Mouse (Mus musculus): ENCODE data around the gene Akr1b3.
"Not testable (repeated sequence)": the region's sequence is repeated elsewhere in the genome, so short reads cannot be mapped to it uniquely, and the experiment has no call there.

Akr1b3 gene

DNA sequence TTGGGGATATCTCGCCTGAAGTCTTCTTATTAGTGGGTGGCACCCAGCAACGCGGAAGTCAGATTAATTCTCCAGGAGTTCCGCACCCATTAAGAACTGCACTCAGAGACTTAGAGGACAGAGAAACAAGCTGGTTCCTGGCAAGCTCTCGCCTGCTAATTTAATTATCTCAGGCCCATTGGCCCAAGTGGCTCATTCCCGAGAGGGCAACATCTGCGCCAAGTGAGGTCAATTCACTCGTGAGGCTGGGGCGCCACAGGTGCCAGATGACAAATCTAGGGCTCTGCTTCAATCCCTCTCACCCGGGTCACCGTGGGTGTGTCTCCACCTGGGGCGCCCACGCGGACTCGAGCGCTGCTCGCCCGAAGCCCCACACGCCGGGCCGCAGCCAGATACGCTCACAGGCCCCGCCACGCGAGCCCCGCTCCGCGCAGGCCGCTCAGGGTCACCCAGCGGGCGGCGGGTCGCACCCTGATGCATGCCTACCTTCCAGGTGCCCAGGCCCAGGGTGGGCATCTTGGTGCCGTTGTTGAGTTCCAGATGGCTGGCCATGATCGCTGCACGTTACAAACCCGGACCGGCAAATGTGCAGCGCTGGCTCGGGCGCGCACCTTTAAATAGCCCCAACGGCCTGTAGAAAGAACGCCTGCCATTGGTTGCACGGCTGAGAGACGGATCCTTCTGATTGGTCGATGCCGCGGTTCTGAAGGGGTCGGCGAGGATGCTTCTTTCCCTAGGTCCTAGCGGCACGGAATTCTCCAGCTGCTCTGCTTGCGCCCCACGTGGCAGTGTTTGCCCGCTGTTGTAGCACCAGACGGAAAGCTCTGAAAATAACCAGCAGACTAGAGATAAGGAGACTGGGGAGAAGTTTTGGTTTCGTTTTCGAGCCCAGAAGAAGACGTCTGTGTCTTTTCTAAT, at the start of gene Akr1b3:
Akr1b3 (minus strand) TSS at position 625 of the 918 bp plus-strand sequence.
- DNase-seq (ENCODE audit: low spot score in 2 of 2), result peak; percentile 86

DNA sequence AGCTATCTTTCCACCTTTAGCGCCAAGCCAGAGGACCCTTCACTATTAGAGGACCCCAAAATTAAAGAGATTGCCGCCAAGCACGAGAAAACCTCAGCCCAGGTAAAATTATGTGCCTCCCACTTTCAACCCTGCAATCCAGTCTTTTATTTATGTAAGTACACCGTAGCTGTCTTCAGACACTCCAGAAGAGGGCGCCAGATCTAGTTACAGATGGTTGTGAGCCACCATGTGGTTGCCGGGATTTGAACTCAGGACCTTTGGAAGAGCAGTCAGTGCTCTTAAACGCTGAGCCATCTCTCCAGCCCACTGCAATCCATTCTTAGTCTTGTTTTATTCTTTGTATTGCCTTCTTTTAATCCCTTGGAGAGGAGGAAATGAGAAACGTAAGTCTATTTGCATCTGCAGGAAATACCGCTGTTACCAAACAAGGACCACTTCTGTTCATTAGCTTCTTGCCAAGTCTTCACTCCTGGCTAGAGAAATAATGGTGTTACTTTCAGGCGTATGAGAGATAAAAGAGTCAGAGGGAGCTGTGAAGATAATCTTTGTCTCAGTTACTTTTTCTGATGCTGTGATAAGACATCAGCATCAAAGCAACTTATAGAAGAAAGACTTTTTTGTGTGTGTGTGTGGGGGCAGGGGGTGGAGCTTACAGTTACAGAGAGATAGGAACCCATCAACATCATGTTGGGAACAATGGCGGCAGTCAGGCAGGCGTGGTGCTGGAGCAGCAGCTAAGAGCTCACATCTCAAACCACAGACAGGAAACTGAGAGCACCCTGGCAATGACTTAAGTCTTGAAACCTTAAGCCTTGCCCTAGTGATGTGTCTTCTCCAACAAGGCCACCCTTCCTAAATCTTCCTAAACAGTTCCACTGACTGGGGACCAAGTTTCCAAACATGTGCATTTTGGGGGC, 47.2 kb upstream of the Akr1b3 start:
- no peak for DNase-seq (ENCODE audit: low spot score in 2 of 2)

GRCm38 (mm10) chr6:34355841-34356240, 38.6 kb upstream of the Akr1b3 start:
- no peak for DNase-seq (ENCODE audit: low spot score in 2 of 2)

- no peak for DNase-seq (ENCODE audit: low spot score in 2 of 2)
Measured at GRCm38 (mm10) chr6:34355349-34355747, 38.1 kb upstream of the Akr1b3 start.

GRCm38 (mm10) chr6:34354354-34355348, 37.4 kb upstream of the Akr1b3 start:
- no peak for DNase-seq (ENCODE audit: low spot score in 2 of 2)

GRCm38 (mm10) chr6:34353658-34354353, 36.5 kb upstream of the Akr1b3 start, which contains the start of gene Akr1b8:
Gene Akr1b8 (plus strand): TSS chr6:34354119.
- DNase-seq (ENCODE audit: low spot score in 2 of 2), result no peak

DNA sequence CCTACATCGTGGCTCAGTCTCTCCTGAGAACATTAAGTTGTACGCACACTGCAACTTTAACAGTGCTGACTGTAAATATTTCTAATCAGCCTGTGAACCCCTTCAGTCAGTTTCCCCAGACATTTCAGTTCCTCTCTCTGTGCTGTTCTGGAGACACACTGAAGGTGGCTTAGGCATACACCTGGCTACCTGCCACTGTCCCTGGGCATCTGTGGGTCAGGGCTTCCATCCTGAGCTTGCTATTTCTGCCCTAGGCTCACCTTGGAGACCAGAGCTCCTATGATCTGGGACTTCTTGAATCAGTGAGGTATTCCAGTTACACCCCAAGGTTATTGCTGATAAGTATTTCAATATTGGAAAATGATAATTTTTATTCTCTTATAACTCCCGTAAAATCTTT, 35.1 kb upstream of the Akr1b3 start:
- no peak for DNase-seq (ENCODE audit: low spot score in 2 of 2)

DNA sequence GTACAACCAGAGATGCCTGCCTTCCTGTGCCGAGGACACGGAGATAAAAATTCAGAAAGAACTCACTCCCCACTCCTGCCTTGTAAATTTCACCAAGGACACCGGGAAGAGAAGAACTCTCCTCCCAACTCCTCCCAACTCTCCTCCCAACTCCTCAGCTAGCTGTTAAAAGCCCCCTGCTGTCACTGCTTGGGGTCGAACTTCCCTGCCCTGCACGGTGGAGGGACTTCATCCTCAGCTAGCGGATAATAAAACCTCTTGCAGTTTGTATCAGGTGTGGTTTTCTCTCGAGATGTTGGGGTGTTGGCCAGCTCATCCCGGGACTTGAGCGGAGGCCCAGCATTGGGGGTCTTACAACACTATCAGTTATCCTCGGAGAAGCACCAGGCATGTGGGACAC, 34.2 kb upstream of the Akr1b3 start:
- not testable (repeated sequence) for DNase-seq (ENCODE audit: low spot score in 2 of 2)

GRCm38 (mm10) chr6:34350037-34350699, 32.9 kb upstream of the Akr1b3 start:
- no peak for DNase-seq (ENCODE audit: low spot score in 2 of 2)

- DNase-seq (ENCODE audit: low spot score in 2 of 2), result peak; percentile 21 to 32
Measured at GRCm38 (mm10) chr6:34346096-34346898, 29.0 kb upstream of the Akr1b3 start.

- DNase-seq (ENCODE audit: low spot score in 2 of 2), result no peak
Measured at GRCm38 (mm10) chr6:34344935-34345334, 27.7 kb upstream of the Akr1b3 start.

DNA sequence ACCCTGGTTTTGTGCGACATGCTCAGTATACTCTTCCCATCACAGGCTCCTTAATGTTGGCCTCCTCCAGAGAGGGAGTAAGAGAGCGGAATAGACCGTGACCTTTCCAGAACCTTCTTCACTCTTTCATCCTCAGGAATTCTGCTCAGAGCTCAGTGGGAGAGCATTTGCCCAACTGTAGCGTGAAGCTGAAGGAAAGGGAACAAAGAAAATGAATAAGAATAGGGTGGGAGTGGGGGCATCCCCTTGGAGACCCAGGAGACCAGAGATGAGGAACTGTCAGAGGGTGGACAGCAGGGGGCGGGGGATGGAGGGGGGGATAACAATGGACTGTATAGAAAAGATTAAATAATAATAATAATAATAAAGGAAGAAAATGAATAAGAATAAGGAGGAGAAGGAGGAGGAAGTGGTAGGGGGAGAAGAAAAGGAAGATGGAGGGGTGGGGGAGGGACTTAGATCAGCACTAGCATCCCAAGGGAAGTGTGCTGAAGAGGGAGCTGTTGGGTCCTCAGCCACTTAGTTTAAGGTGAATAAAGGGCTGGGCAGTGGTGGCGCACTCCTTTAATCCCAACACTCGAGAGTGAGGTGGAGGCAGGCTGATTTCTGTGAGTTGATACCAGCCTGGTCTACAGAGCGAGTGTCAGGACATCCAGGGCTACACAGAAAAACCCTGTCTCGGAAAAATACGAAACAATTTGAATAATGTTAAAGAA, 27.0 kb upstream of the Akr1b3 start:
- no peak for DNase-seq (ENCODE audit: low spot score in 2 of 2)

GRCm38 (mm10) chr6:34343426-34343825, 26.1 kb upstream of the Akr1b3 start:
- no peak for DNase-seq (ENCODE audit: low spot score in 2 of 2)

GRCm38 (mm10) chr6:34342476-34342875, 25.2 kb upstream of the Akr1b3 start:
- DNase-seq (ENCODE audit: low spot score in 2 of 2), result no peak

GRCm38 (mm10) chr6:34341991-34342390, 24.7 kb upstream of the Akr1b3 start:
- no peak for DNase-seq (ENCODE audit: low spot score in 2 of 2)

- DNase-seq (ENCODE audit: low spot score in 2 of 2), result no peak
Measured at GRCm38 (mm10) chr6:34337799-34338198, 20.5 kb upstream of the Akr1b3 start.

DNA sequence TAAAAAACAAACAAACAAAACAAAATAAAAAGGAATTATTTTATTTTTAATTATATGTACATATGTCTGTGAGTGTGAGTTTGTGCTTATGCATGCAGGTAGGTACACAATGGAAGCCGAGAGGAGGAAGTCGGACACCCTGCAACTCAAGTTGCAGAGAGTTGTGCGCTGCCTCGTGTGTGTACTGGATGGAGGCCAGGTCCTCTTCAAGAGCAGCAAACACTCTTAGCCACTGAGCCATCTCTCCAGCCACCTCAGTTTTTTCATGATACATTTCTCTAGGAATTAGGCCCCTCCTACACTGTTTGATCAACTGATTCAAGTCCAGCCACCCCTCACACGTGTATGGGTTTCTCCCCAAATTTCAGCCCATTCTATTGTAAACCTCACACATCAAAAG, 17.4 kb upstream of the Akr1b3 start:
- DNase-seq (ENCODE audit: low spot score in 2 of 2), result no peak

- DNase-seq (ENCODE audit: low spot score in 2 of 2), result not testable (repeated sequence)
Measured at GRCm38 (mm10) chr6:34331804-34332203, 14.5 kb upstream of the Akr1b3 start.
